Mouse (Mus musculus) thymus, adult 2 months (tissue): ENCODE results near the gene Shank1.

Source experiments
- CTCF ChIP-seq: fragments of 200-500 bp; IDR thresholded peaks from 2 replicates; pipeline ENCODE4 v1.5.1; 2012; ENCODE audit warnings: mild to moderate bottlenecking, control low read depth, low read length, moderate library complexity, borderline replicate concordance; ENCODE audit not compliant: control insufficient read depth, poor library complexity, insufficient read depth; ENCODE audit errors: extremely low read depth
- POLR2A ChIP-seq: fragments of 200-500 bp; IDR thresholded peaks from 2 replicates; pipeline ENCODE4 v1.6.1; 2012; ENCODE audit warnings: mild to moderate bottlenecking, low read length, control low read depth, moderate library complexity; ENCODE audit not compliant: control insufficient read depth, poor library complexity, insufficient read depth; ENCODE audit errors: extremely low read depth

GRCm38 (mm10) chr7:44384716-44385059, 74.6 kb downstream of the Shank1 start:
- no peak for TF ChIP-seq CTCF
- no peak for TF ChIP-seq POLR2A
